Mouse (Mus musculus) yolk sac, embryonic 10.5 days (tissue): Measurements from ENCODE around the gene Kif23.
A peak's percentile ranks its signal among the peaks of the same experiment; 100 is the strongest.

Experiments
- DNase-seq: peaks from one replicate; pipeline ENCODE4 v3.0.0-alpha.2; 2017; ENCODE audit warnings: low spot score

The Kif23 gene

GRCm38 (mm10) chr9:61902445-61902844, 44.1 kb downstream of the Kif23 start:
- no peak for DNase-seq

- no peak for DNase-seq
These were observed 45.0 kb downstream of the Kif23 start for GRCm38 (mm10) chr9:61901574-61901973.

- peak; percentile 57 for DNase-seq
These were observed 46.8 kb downstream of the Kif23 start for GRCm38 (mm10) chr9:61899804-61900203.

- peak; percentile 74 for DNase-seq
These were observed 48.2 kb downstream of the Kif23 start for GRCm38 (mm10) chr9:61898401-61898800.

GRCm38 (mm10) chr9:61895014-61895413, 51.6 kb downstream of the Kif23 start:
- peak; percentile 58 for DNase-seq

GRCm38 (mm10) chr9:61889855-61890254, 56.7 kb downstream of the Kif23 start:
- DNase-seq = no peak

- no peak for DNase-seq
These were observed 58.8 kb downstream of the Kif23 start for GRCm38 (mm10) chr9:61887661-61888379.

- DNase-seq = no peak
These were observed 60.6 kb downstream of the Kif23 start for GRCm38 (mm10) chr9:61885964-61886363.

- no peak for DNase-seq
These were observed 61.6 kb downstream of the Kif23 start for GRCm38 (mm10) chr9:61884936-61885335.

GRCm38 (mm10) chr9:61884375-61884774, 62.2 kb downstream of the Kif23 start:
- no peak for DNase-seq

GRCm38 (mm10) chr9:61882179-61882578, 64.4 kb downstream of the Kif23 start:
- DNase-seq = no peak

GRCm38 (mm10) chr9:61878889-61879288, 67.7 kb downstream of the Kif23 start:
- DNase-seq = peak; percentile 72

- DNase-seq = no peak
These were observed 69.0 kb downstream of the Kif23 start for GRCm38 (mm10) chr9:61877373-61878112.

GRCm38 (mm10) chr9:61873325-61873724, 73.2 kb downstream of the Kif23 start:
- DNase-seq = peak; percentile 42

GRCm38 (mm10) chr9:61872246-61872941, 74.2 kb downstream of the Kif23 start:
- DNase-seq = no peak

- DNase-seq = no peak
These were observed 74.7 kb downstream of the Kif23 start for GRCm38 (mm10) chr9:61871839-61872238.

GRCm38 (mm10) chr9:61867659-61868058, 78.9 kb downstream of the Kif23 start:
- no peak for DNase-seq
